Mouse (Mus musculus) E14TG2a.4 (cell line): ENCODE measurements around the gene Wbp1l.
A peak's percentile ranks its signal among the peaks of the same experiment; 100 is the strongest.
"Not testable (repeated sequence)": the region's sequence is repeated elsewhere in the genome, so short reads cannot be mapped to it uniquely, and the experiment has no call there.

Experiments
- H3K27me3 ChIP-seq: 2 replicates; pipeline ENCODE4 v1.6.1; 2014; ENCODE audit warnings: low read length, control low read depth; ENCODE audit not compliant: insufficient read depth
- H3K36me3 ChIP-seq: 2 replicates; pipeline ENCODE4 v1.6.1; 2014; ENCODE audit warnings: low read length, control low read depth; ENCODE audit not compliant: insufficient read depth
- H3K4me1 ChIP-seq: replicated peaks from 2 replicates; pipeline ENCODE4 v1.6.1; 2014; ENCODE audit warnings: low read depth, low read length, control low read depth
- H3K4me3 ChIP-seq: replicated peaks from 2 replicates; pipeline ENCODE4 v1.5.1; 2014; ENCODE audit warnings: mild to moderate bottlenecking, low read length
- H3K9me3 ChIP-seq: 2 replicates; pipeline ENCODE4 v1.6.1; 2014; ENCODE audit warnings: low read length, control low read depth
- CTCF ChIP-seq: conservative IDR thresholded peaks from 2 replicates; pipeline ENCODE4 v1.5.1; 2014; ENCODE audit warnings: low read length
- NANOG ChIP-seq: IDR thresholded peaks from 2 replicates; pipeline ENCODE4 v1.6.1; 2014; ENCODE audit warnings: borderline replicate concordance, low read length, mixed read lengths
- POU5F1 ChIP-seq: IDR thresholded peaks from 2 replicates; pipeline ENCODE4 v1.6.1; 2014; ENCODE audit warnings: low read length, borderline replicate concordance

The Wbp1l gene

DNA sequence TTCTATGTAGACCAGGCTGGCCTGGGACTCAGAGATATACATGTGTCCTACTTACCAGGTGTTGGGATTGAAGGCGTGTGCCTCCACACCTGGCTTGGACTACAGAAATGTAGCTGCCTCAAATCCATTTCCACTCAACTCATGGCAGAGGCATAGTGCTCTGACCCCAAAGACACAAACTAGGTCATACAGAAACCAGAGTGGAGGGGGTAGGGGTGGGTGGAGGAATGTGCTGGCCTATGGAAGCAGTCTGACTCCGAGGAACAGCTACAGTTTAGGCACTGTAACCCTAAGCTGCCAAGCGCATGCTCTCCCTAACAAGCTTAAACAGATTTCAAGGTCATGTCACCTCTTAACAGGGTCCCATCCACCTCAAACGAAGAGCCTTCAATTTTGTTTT, 35.3 kb upstream of the Wbp1l start:
- no peak overlapping the region for H3K4me3 ChIP-seq
- peaks cover 63% of the 10 kb centered on the region for H3K4me1 ChIP-seq
- H3K9me3 ChIP-seq = no peaks in the 10 kb centered on the region
- TF ChIP-seq CTCF (no peak), NANOG (no peak), POU5F1 (no peak)
- H3K36me3 ChIP-seq = no peaks in the 10 kb centered on the region
- H3K27me3 ChIP-seq = no peaks in the 10 kb centered on the region

- no peaks in the 10 kb centered on the region for H3K36me3 ChIP-seq
- no peaks in the 10 kb centered on the region for H3K27me3 ChIP-seq
- peaks cover 58% of the 10 kb centered on the region for H3K4me1 ChIP-seq
- peak overlapping the region; percentile 46; the same call in 1 of the 2 replicates for H3K4me3 ChIP-seq
- H3K9me3 ChIP-seq = no peaks in the 10 kb centered on the region
- TF ChIP-seq POU5F1 (no peak), NANOG (no peak), CTCF (no peak)
Observed at GRCm38 (mm10) chr19:46564043-46564462, 34.8 kb upstream of the Wbp1l start.

- H3K4me3 ChIP-seq, H3K36me3 ChIP-seq, H3K9me3 ChIP-seq, H3K27me3 ChIP-seq: not testable (repeated sequence)
- peaks cover 38% of the 10 kb centered on the region for H3K4me1 ChIP-seq
Observed at GRCm38 (mm10) chr19:46571211-46571877, 27.5 kb upstream of the Wbp1l start.

- no peaks in the 10 kb centered on the region for H3K9me3 ChIP-seq
- peaks cover 35% of the 10 kb centered on the region for H3K4me1 ChIP-seq
- TF ChIP-seq POU5F1 = no peak
Observed at GRCm38 (mm10) chr19:46571878-46572244, 27.0 kb upstream of the Wbp1l start.

GRCm38 (mm10) chr19:46572548-46572947, 26.3 kb upstream of the Wbp1l start:
- no peaks in the 10 kb centered on the region for H3K9me3 ChIP-seq
- H3K4me3 ChIP-seq = peak overlapping the region; percentile 89
- no peaks in the 10 kb centered on the region for H3K27me3 ChIP-seq
- peaks cover 35% of the 10 kb centered on the region for H3K4me1 ChIP-seq
- TF ChIP-seq CTCF = no peak
- H3K36me3 ChIP-seq = no peaks in the 10 kb centered on the region

More at GRCm38 (mm10) chr19:46571878-46572244, 27.0 kb upstream of the Wbp1l start:
- Histone ChIP-seq H3K36me3 (no peaks in the 10 kb centered on the region), H3K27me3 (no peaks in the 10 kb centered on the region), H3K4me3 (peak overlapping the region; percentile 89)

DNA sequence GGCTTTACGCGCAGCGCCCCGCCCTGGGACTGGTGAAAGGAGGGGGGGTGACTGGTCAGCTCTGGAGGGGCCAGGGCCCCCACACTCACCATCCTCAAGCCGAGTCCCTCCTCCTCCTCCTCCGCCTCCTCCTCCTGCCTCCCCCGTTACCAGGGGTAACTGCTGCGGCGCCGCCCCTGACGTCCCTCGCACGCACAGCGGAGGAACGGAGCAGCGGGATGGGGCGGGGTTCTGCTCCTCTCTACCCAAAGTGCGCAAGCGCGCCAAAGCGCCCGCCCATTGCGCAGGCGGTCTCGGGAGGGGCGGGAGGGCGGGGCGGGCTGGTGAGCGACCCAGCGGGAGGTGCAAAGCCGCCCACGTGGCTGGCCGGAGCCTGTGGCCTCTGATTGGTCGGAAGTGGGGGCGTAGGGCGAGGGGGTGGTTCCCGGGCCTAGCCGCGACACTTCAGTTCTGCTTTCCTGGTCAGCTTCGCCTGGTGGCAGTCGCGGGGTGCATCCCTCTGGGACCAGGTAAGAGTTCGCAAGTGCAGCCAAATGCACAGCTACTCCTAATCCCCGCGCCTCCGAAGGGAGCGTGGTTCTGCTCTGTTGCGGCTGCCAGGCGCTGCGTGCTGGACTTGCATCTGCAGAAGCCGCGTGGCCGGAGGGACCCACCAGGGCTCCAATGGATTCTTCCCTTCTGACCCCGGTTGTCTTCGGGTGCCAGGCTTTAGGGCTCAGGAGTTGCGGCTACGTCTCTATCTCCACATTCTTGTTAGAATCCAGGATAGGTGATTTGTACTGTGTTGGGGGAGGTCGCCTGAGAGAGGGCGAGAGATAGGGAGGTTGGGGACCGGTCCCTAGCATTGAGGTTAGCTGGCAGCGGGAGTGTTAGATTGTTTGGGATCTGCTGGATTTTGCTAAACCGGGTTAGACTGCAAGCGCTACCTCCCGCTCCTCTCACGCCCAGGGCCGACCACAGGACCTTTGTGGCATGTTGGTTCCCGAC, 25.6 kb upstream of the Wbp1l start, which contains the start of the genes Arl3 and Sfxn2:
Gene Arl3 (minus strand): TSS at position 248 of the 987 bp plus-strand sequence.
Gene Sfxn2 (plus strand): TSS at position 415 of the 987 bp plus-strand sequence.
- H3K4me3 ChIP-seq = peak within 1 kb of the TSS; percentile 89
- TF ChIP-seq POU5F1 = no peak
- no peak for TF ChIP-seq CTCF
- no peak for TF ChIP-seq NANOG

DNA sequence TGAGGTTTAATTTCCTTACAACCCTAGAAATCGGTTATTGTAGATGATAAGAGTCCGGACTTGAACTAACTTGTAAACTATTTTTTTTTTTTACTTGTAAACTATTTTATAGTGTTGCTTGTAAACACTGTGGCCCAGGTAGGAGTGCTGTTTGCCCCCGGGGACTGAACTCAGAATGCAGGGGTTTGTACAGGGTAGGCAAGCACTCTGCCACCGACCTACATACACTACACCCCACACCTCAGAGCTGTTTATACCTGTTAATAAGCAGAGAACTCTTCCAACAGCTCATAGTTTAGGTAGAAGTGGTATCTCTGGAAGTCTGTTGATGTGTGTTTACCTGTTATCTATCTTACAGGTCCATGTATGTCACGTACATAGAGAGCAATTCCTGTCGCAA, 24.9 kb upstream of the Wbp1l start:
- Histone ChIP-seq H3K9me3 (no peaks in the 10 kb centered on the region), H3K36me3 (no peaks in the 10 kb centered on the region), H3K4me3 (peak overlapping the region; percentile 87), H3K4me1 (peaks cover 40% of the 10 kb centered on the region), H3K27me3 (no peaks in the 10 kb centered on the region)
- no peak for TF ChIP-seq CTCF
- TF ChIP-seq POU5F1 = no peak
- TF ChIP-seq NANOG = no peak

More for the DNA sequence above, 25.6 kb upstream of the Wbp1l start, which contains the start of the genes Arl3 and Sfxn2:
- Histone ChIP-seq H3K9me3 (no peaks in the 10 kb centered on the region), H3K4me1 (peaks cover 35% of the 10 kb centered on the region), H3K36me3 (no peaks in the 10 kb centered on the region), H3K27me3 (no peaks in the 10 kb centered on the region)

DNA sequence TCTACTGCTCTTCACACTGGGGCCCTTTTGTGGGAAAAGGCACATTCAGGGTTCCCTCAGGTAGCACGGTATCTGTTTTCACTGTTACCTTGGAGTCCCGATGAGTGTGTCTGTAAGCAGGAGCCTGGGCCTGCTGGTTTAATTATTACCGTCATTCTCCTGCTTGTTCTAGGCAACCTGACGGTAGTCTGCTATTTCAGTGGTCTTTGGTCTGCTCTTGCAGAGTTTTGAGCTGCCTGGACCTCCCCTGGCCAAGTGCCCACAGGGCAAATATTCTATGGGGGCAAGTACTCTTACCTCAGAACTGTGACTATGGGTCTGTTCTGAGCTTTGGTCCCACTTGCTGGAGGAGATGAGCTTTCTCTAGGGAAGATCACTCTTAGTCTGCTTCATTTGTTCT, 23.7 kb upstream of the Wbp1l start:
- Histone ChIP-seq H3K4me1 (peaks cover 40% of the 10 kb centered on the region), H3K27me3 (no peaks in the 10 kb centered on the region), H3K9me3 (no peaks in the 10 kb centered on the region), H3K36me3 (no peaks in the 10 kb centered on the region), H3K4me3 (no peak overlapping the region)
- TF ChIP-seq NANOG = no peak
- TF ChIP-seq POU5F1 = no peak
- TF ChIP-seq CTCF = no peak
